Mouse (Mus musculus) MEL (cell line): ENCODE measurements at regions not wholly inside any gene's neighbourhood (a gene's known extent, or its start where the extent isn't known, plus 50 kb on each side); places are given as distances from the start of the nearest gene placed in this dataset.

Source experiments
- DNase-seq: peaks from one replicate; pipeline ENCODE4 v3.0.0; 2011; ENCODE audit warnings: low read depth, low spot score
- H3K27ac ChIP-seq: 2 replicates; pipeline ENCODE4 v1.5.1; 2012; ENCODE audit warnings: low read depth, mild to moderate bottlenecking, control low read depth, low read length, moderate library complexity; ENCODE audit not compliant: control insufficient read depth
- H3K27me3 ChIP-seq, 2 experiments: fragments of 150-350 bp in 1 of 2; sonication (generic) in 1 of 2; 2 replicates each; pipeline ENCODE4 v1.6.1; 2012; ENCODE audit warnings: low read length in 2 of 2, mild to moderate bottlenecking in 2 of 2, improper control_type of control experiment in 1 of 2, moderate library complexity in 1 of 2; ENCODE audit not compliant: insufficient read depth in 2 of 2, control insufficient read depth in 1 of 2
- H3K36me3 ChIP-seq, 2 experiments: 2 replicates each; pipeline ENCODE4 v1.6.1; 2012 to 2014; ENCODE audit warnings: low read length in 2 of 2, improper control_type of control experiment in 1 of 2, inconsistent platforms in 1 of 2, mild to moderate bottlenecking in 1 of 2; ENCODE audit not compliant: insufficient read depth in 2 of 2, control insufficient read depth in 1 of 2
- H3K4me1 ChIP-seq, 2 experiments: fragments of 150-350 bp in 1 of 2; sonication (generic) in 1 of 2; 2 replicates each; pipeline ENCODE4 v1.6.1; 2012; ENCODE audit warnings: low read length in 2 of 2, improper control_type of control experiment in 1 of 2, mild to moderate bottlenecking in 1 of 2; ENCODE audit not compliant: insufficient read depth in 2 of 2, control insufficient read depth in 1 of 2
- H3K4me3 ChIP-seq, 2 experiments: fragments of 150-350 bp in 1 of 2; sonication (generic) in 1 of 2; 2 replicates each; pipeline ENCODE4 v1.5.1; 2012; ENCODE audit warnings: low read depth in 2 of 2, low read length in 2 of 2, mild to moderate bottlenecking in 2 of 2, moderate library complexity in 2 of 2, control low read depth in 1 of 2, improper control_type of control experiment in 1 of 2; ENCODE audit not compliant: control insufficient read depth in 1 of 2, insufficient read depth in 1 of 2
- H3K79me2 ChIP-seq: 2 replicates; pipeline ENCODE4 v1.6.1; 2012; ENCODE audit warnings: mild to moderate bottlenecking, low read length, moderate library complexity; ENCODE audit not compliant: control insufficient read depth, poor library complexity, insufficient read depth
- H3K9ac ChIP-seq: 2 replicates; pipeline ENCODE4 v1.6.1; 2012; ENCODE audit warnings: low read depth, mild to moderate bottlenecking, control low read depth, low read length, moderate library complexity; ENCODE audit not compliant: control insufficient read depth, poor library complexity, severe bottlenecking
- H3K9me3 ChIP-seq: fragments of 150-350 bp; sonication (generic); replicated peaks from 2 replicates; pipeline ENCODE4 v1.6.1; 2012; ENCODE audit warnings: mild to moderate bottlenecking, low read length, improper control_type of control experiment, moderate library complexity; ENCODE audit not compliant: insufficient read depth
- BHLHE40 ChIP-seq: IDR thresholded peaks from 2 replicates; pipeline ENCODE4 v1.6.1; 2012; ENCODE audit warnings: low read depth, mild to moderate bottlenecking, inconsistent platforms, low read length, improper control_type of control experiment, borderline replicate concordance
- CHD1 ChIP-seq: IDR thresholded peaks from 2 replicates; pipeline ENCODE4 v1.6.1; 2012; ENCODE audit warnings: low read depth, mild to moderate bottlenecking, inconsistent platforms, low read length, improper control_type of control experiment
- E2F4 ChIP-seq: IDR thresholded peaks from 2 replicates; pipeline ENCODE4 v1.6.1; 2011; ENCODE audit warnings: low read depth, low read length, improper control_type of control experiment, borderline replicate concordance
- ETS1 ChIP-seq: IDR thresholded peaks from 2 replicates; pipeline ENCODE4 v1.6.1; 2012; ENCODE audit warnings: low read depth, mild to moderate bottlenecking, inconsistent platforms, low read length, improper control_type of control experiment, moderate library complexity
- GABPA ChIP-seq: IDR thresholded peaks from 2 replicates; pipeline ENCODE4 v1.6.1; 2012; ENCODE audit warnings: low read depth, mild to moderate bottlenecking, inconsistent platforms, low read length, improper control_type of control experiment, moderate library complexity
- HCFC1 ChIP-seq: IDR thresholded peaks from 2 replicates; pipeline ENCODE4 v1.6.1; 2012; ENCODE audit warnings: low read depth, mild to moderate bottlenecking, inconsistent platforms, low read length, improper control_type of control experiment, moderate library complexity
- JUND ChIP-seq: IDR thresholded peaks from 2 replicates; pipeline ENCODE4 v1.6.1; 2011; ENCODE audit warnings: low read depth, mild to moderate bottlenecking, improper control_type of control experiment, low read length
- MAX ChIP-seq: IDR thresholded peaks from 2 replicates; pipeline ENCODE4 v1.6.1; 2011; ENCODE audit warnings: low read length, improper control_type of control experiment
- MAZ ChIP-seq: IDR thresholded peaks from 2 replicates; pipeline ENCODE4 v1.6.1; 2012; ENCODE audit warnings: low read depth, mild to moderate bottlenecking, inconsistent platforms, low read length, improper control_type of control experiment
- MEF2A ChIP-seq: IDR thresholded peaks from 2 replicates; pipeline ENCODE4 v1.6.1; 2014; ENCODE audit warnings: low read depth, mild to moderate bottlenecking, inconsistent platforms, low read length, improper control_type of control experiment; ENCODE audit not compliant: poor library complexity, insufficient replicate concordance, severe bottlenecking; ENCODE audit errors: extremely low read depth
- NELFE ChIP-seq: IDR thresholded peaks from 2 replicates; pipeline ENCODE4 v1.6.1; 2011; ENCODE audit warnings: low read depth, low read length, improper control_type of control experiment
- NRF1 ChIP-seq: IDR thresholded peaks from 2 replicates; pipeline ENCODE4 v1.6.1; 2014; ENCODE audit warnings: low read depth, mild to moderate bottlenecking, inconsistent platforms, low read length, improper control_type of control experiment, moderate library complexity; ENCODE audit not compliant: poor library complexity, insufficient read depth, severe bottlenecking
- POLR2A ChIP-seq, 2 experiments: IDR thresholded peaks; 2 replicates each; pipeline ENCODE4 v1.6.1; 2011 to 2012; ENCODE audit warnings: low read length in 2 of 2, mild to moderate bottlenecking in 2 of 2, control low read depth in 1 of 2, improper control_type of control experiment in 1 of 2, low read depth in 1 of 2, moderate library complexity in 1 of 2; ENCODE audit not compliant: control insufficient read depth in 1 of 2, insufficient read depth in 1 of 2, poor library complexity in 1 of 2
- POLR2AphosphoS5 ChIP-seq: IDR thresholded peaks from 2 replicates; pipeline ENCODE4 v1.6.1; 2012; ENCODE audit warnings: low read depth, borderline replicate concordance, mild to moderate bottlenecking, inconsistent platforms, low read length, moderate library complexity, mixed read lengths
- SIN3A ChIP-seq: IDR thresholded peaks from 2 replicates; pipeline ENCODE4 v1.6.1; 2012; ENCODE audit warnings: low read length, improper control_type of control experiment, inconsistent platforms
- SMC3 ChIP-seq: IDR thresholded peaks from 2 replicates; pipeline ENCODE4 v1.6.1; 2011; ENCODE audit warnings: low read depth, low read length, improper control_type of control experiment
- TAL1 ChIP-seq: IDR thresholded peaks from 2 replicates; pipeline ENCODE4 v1.6.1; 2012; ENCODE audit warnings: mild to moderate bottlenecking, inconsistent platforms, low read length, moderate library complexity, mixed read lengths
- TCF12 ChIP-seq: IDR thresholded peaks from 2 replicates; pipeline ENCODE4 v1.6.1; 2014; ENCODE audit warnings: low read depth, mild to moderate bottlenecking, inconsistent platforms, low read length, improper control_type of control experiment, moderate library complexity
- UBTF ChIP-seq: IDR thresholded peaks from 2 replicates; pipeline ENCODE4 v1.6.1; 2012; ENCODE audit warnings: low read depth, mild to moderate bottlenecking, inconsistent platforms, low read length, improper control_type of control experiment, moderate library complexity, borderline replicate concordance; ENCODE audit not compliant: insufficient read depth
- USF1 ChIP-seq: IDR thresholded peaks from 2 replicates; pipeline ENCODE4 v1.6.1; 2014; ENCODE audit warnings: low read depth, mild to moderate bottlenecking, inconsistent platforms, low read length, improper control_type of control experiment, moderate library complexity
- USF2 ChIP-seq, 2 experiments: IDR thresholded peaks; 2 replicates each; pipeline ENCODE4 v1.6.1; 2011 to 2012; ENCODE audit warnings: improper control_type of control experiment in 2 of 2, low read length in 2 of 2, borderline replicate concordance in 1 of 2, inconsistent platforms in 1 of 2, low read depth in 1 of 2, mild to moderate bottlenecking in 1 of 2; ENCODE audit not compliant: insufficient read depth in 1 of 2
- ZKSCAN1 ChIP-seq: IDR thresholded peaks from 2 replicates; pipeline ENCODE4 v1.6.1; 2012; ENCODE audit warnings: low read depth, mild to moderate bottlenecking, inconsistent platforms, low read length, improper control_type of control experiment, moderate library complexity

DNA sequence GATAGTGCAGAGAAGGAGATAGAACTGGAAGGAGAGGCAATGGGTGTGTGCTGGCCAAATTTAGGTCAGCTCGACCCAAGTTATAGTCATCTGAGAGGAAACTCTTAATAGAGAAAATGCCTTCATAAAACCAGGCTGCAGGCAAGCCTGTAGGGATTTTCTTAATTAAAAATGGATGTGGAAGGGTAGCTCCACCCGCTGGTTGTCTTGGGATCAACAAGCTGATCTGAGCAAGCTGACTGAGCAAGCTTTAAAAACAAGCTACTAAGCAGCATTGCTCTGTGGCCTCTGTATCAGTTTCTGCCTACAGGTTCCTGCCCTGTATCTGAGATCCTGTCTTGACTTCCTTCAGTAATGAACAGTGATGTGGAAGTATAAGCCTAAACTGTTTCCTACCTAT lies 275.8 kb upstream of the Slc7a14 start:
- Histone ChIP-seq H3K36me3 (no peaks in the 10 kb centered on the region), H3K27ac (no peak overlapping the region), H3K27me3 (no peaks in the 10 kb centered on the region), H3K9me3 (no peaks in the 10 kb centered on the region), H3K4me3 (no peak overlapping the region), H3K79me2 (no peaks in the 10 kb centered on the region), H3K9ac (no peak overlapping the region), H3K4me1 (no peaks in the 10 kb centered on the region)
- DNase-seq, result no peak
- TF ChIP-seq NELFE, result no peak
- TF ChIP-seq E2F4, result no peak
- TF ChIP-seq UBTF, result no peak
- TF ChIP-seq HCFC1, result no peak
- no peak for TF ChIP-seq SMC3
- TF ChIP-seq GABPA, result no peak
- no peak for TF ChIP-seq BHLHE40
- TF ChIP-seq MEF2A, result no peak
- TF ChIP-seq SIN3A, result no peak
- no peak for TF ChIP-seq POLR2AphosphoS5
- TF ChIP-seq USF2 (IDR thresholded peaks at IDR 0.05; ENCODE audit: borderline replicate concordance in 1 of 2, insufficient read depth in 1 of 2, low read depth in 1 of 2, low read length in 2 of 2), result no peak
- TF ChIP-seq NRF1, result no peak
- no peak for TF ChIP-seq CHD1
- no peak for TF ChIP-seq MAZ
- no peak for TF ChIP-seq ETS1
- no peak for TF ChIP-seq JUND
- TF ChIP-seq, all 39 proteins: peak for 0

DNA sequence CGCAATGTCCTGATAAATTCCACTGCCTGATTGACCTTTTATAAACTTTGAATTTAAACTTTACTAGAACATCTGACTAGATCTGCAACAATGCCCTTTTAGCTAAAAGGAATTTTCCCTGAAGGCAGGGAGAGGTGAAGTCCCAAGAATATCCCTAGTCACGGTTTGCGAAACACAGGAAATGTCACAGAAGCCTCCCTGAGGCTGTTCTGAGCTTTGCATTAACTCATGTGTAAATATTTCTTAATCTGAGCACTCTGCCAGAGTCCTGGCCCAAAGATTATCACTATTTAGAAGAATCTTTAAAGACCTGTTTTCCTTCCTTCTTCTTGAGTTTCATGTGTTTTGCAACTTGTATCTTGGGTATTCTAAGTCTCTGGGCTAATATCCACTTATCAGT lies 263.7 kb upstream of the Slc7a14 start:
- no peak overlapping the region for H3K9ac ChIP-seq

More for the DNA sequence above, 263.7 kb upstream of the Slc7a14 start:
- Histone ChIP-seq H3K9me3 (no peaks in the 10 kb centered on the region), H3K27ac (no peak overlapping the region), H3K27me3 (no peaks in the 10 kb centered on the region), H3K36me3 (no peaks in the 10 kb centered on the region), H3K79me2 (no peaks in the 10 kb centered on the region), H3K4me1 (no peaks in the 10 kb centered on the region), H3K4me3 (no peak overlapping the region)
- no peak for DNase-seq
- TF ChIP-seq MAX (no peak), POLR2A (IDR thresholded peaks at IDR 0.05; ENCODE audit: control insufficient read depth in 1 of 2, insufficient read depth in 1 of 2, low read depth in 1 of 2, low read length in 2 of 2, poor library complexity in 1 of 2) (no peak), UBTF (no peak), POLR2AphosphoS5 (no peak), JUND (no peak), USF1 (no peak), USF2 (IDR thresholded peaks at IDR 0.05; ENCODE audit: borderline replicate concordance in 1 of 2, insufficient read depth in 1 of 2, low read depth in 1 of 2, low read length in 2 of 2) (no peak), TCF12 (no peak), TAL1 (no peak), E2F4 (no peak), NELFE (no peak), SMC3 (no peak), ZKSCAN1 (no peak)
